Mouse (Mus musculus): ENCODE data around the gene Lgals4. TPM values are rescaled to one million over a fixed set of nuclear protein-coding genes. Genes with fewer than 3 reads are reported as not detected.

The Lgals4 gene
- 4.2 and 4.4 TPM in 2 replicates for polyA plus RNA-seq (2016; fragmentation: Nextera tagmentation; extraction: Ambion mirVana)

GRCm38 (mm10) chr7:28833723-28834347 lies at the start of gene Lgals4:
Gene Lgals4 (plus strand): TSS chr7:28833854.
- 76% methylated on average over 6 of the region's 6 CpGs for WGBS
- Histone ChIP-seq H3K9me3 (replicated peaks) (no peaks in the 10 kb centered on the region), H3K4me2 (no peak within 1 kb of the TSS), H3K27me3 (replicated peaks) (no peaks in the 10 kb centered on the region), H3K4me1 (replicated peaks) (peaks cover 13% of the 10 kb centered on the region), H3K27ac (ENCODE audit: poor library complexity, severe bottlenecking) (no peak within 1 kb of the TSS), H3K9ac (no peak within 1 kb of the TSS), H3K36me3 (peaks cover 36% of the 10 kb centered on the region), H3K4me3 (no peak within 1 kb of the TSS)
- ATAC-seq (ENCODE audit: insufficient number of reproducible peaks, low FRiP score), result 0 out of 2 replicates have a peak, but pooled peaks have one; percentile 19

- H3K36me3 ChIP-seq, result peaks cover 41% of the 10 kb centered on the region
- H3K9ac ChIP-seq, result no peak overlapping the region
- no peak overlapping the region for H3K4me3 ChIP-seq
Measured at GRCm38 (mm10) chr7:28785161-28785560, 48.5 kb upstream of the Lgals4 start.

GRCm38 (mm10) chr7:28787884-28788283 lies 45.8 kb upstream of the Lgals4 start:
- no peaks in the 10 kb centered on the region for H3K27me3 ChIP-seq (replicated peaks)
- no peak overlapping the region for H3K9ac ChIP-seq
- peaks cover 8% of the 10 kb centered on the region for H3K4me1 ChIP-seq (replicated peaks)
- 92% methylated on average over 9 of the region's 9 CpGs for WGBS
- no peak for ATAC-seq (ENCODE audit: insufficient number of reproducible peaks, low FRiP score)
- H3K9me3 ChIP-seq (replicated peaks), result no peaks in the 10 kb centered on the region
- H3K4me3 ChIP-seq, result no peak overlapping the region
- H3K4me2 ChIP-seq, result no peak overlapping the region
- H3K36me3 ChIP-seq, result peaks cover 39% of the 10 kb centered on the region
- no peak overlapping the region for H3K27ac ChIP-seq (ENCODE audit: poor library complexity, severe bottlenecking)

More at GRCm38 (mm10) chr7:28785161-28785560, 48.5 kb upstream of the Lgals4 start:
- no peak for ATAC-seq (ENCODE audit: insufficient number of reproducible peaks, low FRiP score)
- Histone ChIP-seq H3K4me2 (no peak overlapping the region), H3K27me3 (replicated peaks) (no peaks in the 10 kb centered on the region), H3K4me1 (replicated peaks) (peaks cover 31% of the 10 kb centered on the region), H3K27ac (ENCODE audit: poor library complexity, severe bottlenecking) (no peak overlapping the region), H3K9me3 (replicated peaks) (no peaks in the 10 kb centered on the region)
- WGBS, result 75% methylated on average over 5 of the region's 5 CpGs

- H3K9me3 ChIP-seq (replicated peaks), result no peaks in the 10 kb centered on the region
- H3K4me3 ChIP-seq, result no peak within 1 kb of the TSS
- H3K9ac ChIP-seq, result no peak within 1 kb of the TSS
- 0 out of 2 replicates have a peak, but pooled peaks cover 7% of the 10 kb centered on the region for H3K4me1 ChIP-seq (replicated peaks)
- WGBS, result 40% methylated on average over 5 of the region's 5 CpGs
- no peak for ATAC-seq (ENCODE audit: insufficient number of reproducible peaks, low FRiP score)
- peaks cover 34% of the 10 kb centered on the region for H3K36me3 ChIP-seq
- H3K4me2 ChIP-seq, result no peak within 1 kb of the TSS
- H3K27me3 ChIP-seq (replicated peaks), result no peaks in the 10 kb centered on the region
- H3K27ac ChIP-seq (ENCODE audit: poor library complexity, severe bottlenecking), result no peak within 1 kb of the TSS
Measured at GRCm38 (mm10) chr7:28788307-28789195, 45.1 kb upstream of the Lgals4 start, which contains the start of gene Rinl. Gene Rinl (plus strand): TSS chr7:28788969.

- no peak overlapping the region for H3K4me3 ChIP-seq
- no peak overlapping the region for H3K4me2 ChIP-seq
- H3K36me3 ChIP-seq, result peaks cover 27% of the 10 kb centered on the region
- 0 out of 2 replicates have a peak, but pooled peaks cover 7% of the 10 kb centered on the region for H3K4me1 ChIP-seq (replicated peaks)
- no peaks in the 10 kb centered on the region for H3K9me3 ChIP-seq (replicated peaks)
- H3K27ac ChIP-seq (ENCODE audit: poor library complexity, severe bottlenecking), result no peak overlapping the region
- H3K9ac ChIP-seq, result no peak overlapping the region
- no peak for ATAC-seq (ENCODE audit: insufficient number of reproducible peaks, low FRiP score)
- 73% methylated on average over 3 of the region's 3 CpGs for WGBS
- H3K27me3 ChIP-seq (replicated peaks), result no peaks in the 10 kb centered on the region
Measured at GRCm38 (mm10) chr7:28789235-28789634, 44.4 kb upstream of the Lgals4 start.

- ATAC-seq (ENCODE audit: insufficient number of reproducible peaks, low FRiP score), result 0 out of 2 replicates have a peak, but pooled peaks have one; percentile 36
- WGBS, result 52% methylated on average over 8 of the region's 8 CpGs
- Histone ChIP-seq H3K27ac (ENCODE audit: poor library complexity, severe bottlenecking) (no peak overlapping the region), H3K27me3 (replicated peaks) (no peaks in the 10 kb centered on the region), H3K36me3 (peaks cover 17% of the 10 kb centered on the region; the same call in 1 of the 2 replicates), H3K9me3 (replicated peaks) (no peaks in the 10 kb centered on the region), H3K4me1 (replicated peaks) (0 out of 2 replicates have a peak, but pooled peaks cover 7% of the 10 kb centered on the region), H3K4me2 (no peak overlapping the region), H3K4me3 (no peak overlapping the region), H3K9ac (no peak overlapping the region)
Measured at GRCm38 (mm10) chr7:28790066-28790806, 43.4 kb upstream of the Lgals4 start.

GRCm38 (mm10) chr7:28791706-28792105 lies 41.9 kb upstream of the Lgals4 start:
- no peaks in the 10 kb centered on the region for H3K27me3 ChIP-seq (replicated peaks)
- ATAC-seq (ENCODE audit: insufficient number of reproducible peaks, low FRiP score), result no peak

GRCm38 (mm10) chr7:28792391-28793185 lies 41.1 kb upstream of the Lgals4 start:
- H3K4me2 ChIP-seq, result no peak overlapping the region
- peaks cover 15% of the 10 kb centered on the region; the same call in 1 of the 2 replicates for H3K4me1 ChIP-seq (replicated peaks)
- no peak for ATAC-seq (ENCODE audit: insufficient number of reproducible peaks, low FRiP score)
- H3K27me3 ChIP-seq (replicated peaks), result no peaks in the 10 kb centered on the region
- no peaks in the 10 kb centered on the region for H3K9me3 ChIP-seq (replicated peaks)
- no peak overlapping the region for H3K27ac ChIP-seq (ENCODE audit: poor library complexity, severe bottlenecking)
- no peak overlapping the region for H3K4me3 ChIP-seq
- WGBS, result 71% methylated on average over 14 of the region's 14 CpGs
- peaks cover 6% of the 10 kb centered on the region; the same call in 1 of the 2 replicates for H3K36me3 ChIP-seq
- no peak overlapping the region for H3K9ac ChIP-seq

More at GRCm38 (mm10) chr7:28791706-28792105, 41.9 kb upstream of the Lgals4 start:
- no peaks in the 10 kb centered on the region for H3K9me3 ChIP-seq (replicated peaks)
- H3K4me2 ChIP-seq, result no peak overlapping the region
- H3K4me1 ChIP-seq (replicated peaks), result peaks cover 11% of the 10 kb centered on the region; the same call in 1 of the 2 replicates
- H3K36me3 ChIP-seq, result peaks cover 9% of the 10 kb centered on the region; the same call in 1 of the 2 replicates
- H3K27ac ChIP-seq (ENCODE audit: poor library complexity, severe bottlenecking), result no peak overlapping the region
- H3K4me3 ChIP-seq, result no peak overlapping the region
- no peak overlapping the region for H3K9ac ChIP-seq

- Histone ChIP-seq H3K4me3 (no peak overlapping the region), H3K27me3 (replicated peaks) (no peaks in the 10 kb centered on the region), H3K4me2 (no peak overlapping the region), H3K4me1 (replicated peaks) (peaks cover 12% of the 10 kb centered on the region; the same call in 1 of the 2 replicates), H3K36me3 (no peaks in the 10 kb centered on the region), H3K9ac (no peak overlapping the region), H3K9me3 (replicated peaks) (no peaks in the 10 kb centered on the region), H3K27ac (ENCODE audit: poor library complexity, severe bottlenecking) (no peak overlapping the region)
- no peak for ATAC-seq (ENCODE audit: insufficient number of reproducible peaks, low FRiP score)
- 28% methylated on average over 2 of the region's 2 CpGs for WGBS
Measured at GRCm38 (mm10) chr7:28793834-28794233, 39.8 kb upstream of the Lgals4 start.

- 72% methylated on average over 3 of the region's 3 CpGs for WGBS
- no peak for ATAC-seq (ENCODE audit: insufficient number of reproducible peaks, low FRiP score)
- H3K36me3 ChIP-seq, result no peaks in the 10 kb centered on the region
- no peak overlapping the region for H3K27ac ChIP-seq (ENCODE audit: poor library complexity, severe bottlenecking)
- H3K4me3 ChIP-seq, result no peak overlapping the region
- H3K9me3 ChIP-seq (replicated peaks), result no peaks in the 10 kb centered on the region
- H3K9ac ChIP-seq, result no peak overlapping the region
- H3K27me3 ChIP-seq (replicated peaks), result no peaks in the 10 kb centered on the region
- H3K4me1 ChIP-seq (replicated peaks), result peaks cover 8% of the 10 kb centered on the region; the same call in 1 of the 2 replicates
- H3K4me2 ChIP-seq, result no peak overlapping the region
Measured at GRCm38 (mm10) chr7:28794496-28794895, 39.2 kb upstream of the Lgals4 start.
